Mouse (Mus musculus): ENCODE data around the gene Carhsp1. TPM values are rescaled to one million over a fixed set of nuclear protein-coding genes. Genes with fewer than 3 reads are reported as not detected.
A peak's percentile ranks its signal among the peaks of the same experiment; 100 is the strongest.

Carhsp1 gene
- polyA plus RNA-seq, 1 experiment from 2014 or later: 39.1 TPM

GRCm38 (mm10) chr16:8672350-8672687 lies 364 bp upstream of the Carhsp1 start:
- peak overlapping the region; percentile 76; the same call in 1 of the 2 replicates for H3K9ac ChIP-seq (ENCODE audit: low read depth, low read length)
- no peaks in the 10 kb centered on the region for H3K36me3 ChIP-seq (ENCODE audit: control insufficient read depth, insufficient read depth, low read length)
- no peaks in the 10 kb centered on the region for H3K27me3 ChIP-seq (ENCODE audit: control insufficient read depth, insufficient read depth, low read length)
- 0 out of 2 replicates have a peak overlapping the region, but pooled peaks have one; percentile 5 for H3K27ac ChIP-seq (ENCODE audit: low read depth, low read length)
- H3K9me3 ChIP-seq (replicated peaks; ENCODE audit: control insufficient read depth, low read length): no peaks in the 10 kb centered on the region
- under 1% methylated on average over 18 of the region's 18 CpGs for WGBS (ENCODE audit: insufficient replicate concordance)
- peak overlapping the region; percentile 81 for H3K4me2 ChIP-seq
- H3K4me3 ChIP-seq (ENCODE audit: low read depth, low read length): peak overlapping the region; percentile 66
- no peak for ATAC-seq (replicated peaks; ENCODE audit: insufficient number of reproducible peaks, low FRiP score, low TSS enrichment)
- peaks cover 38% of the 10 kb centered on the region for H3K4me1 ChIP-seq (ENCODE audit: control insufficient read depth, insufficient read depth, low read length)

- Histone ChIP-seq H3K27me3 (ENCODE audit: control insufficient read depth, insufficient read depth, low read length) (no peaks in the 10 kb centered on the region), H3K36me3 (ENCODE audit: control insufficient read depth, insufficient read depth, low read length) (no peaks in the 10 kb centered on the region), H3K9ac (ENCODE audit: low read depth, low read length) (peak overlapping the region; percentile 76), H3K9me3 (replicated peaks; ENCODE audit: control insufficient read depth, low read length) (no peaks in the 10 kb centered on the region), H3K27ac (ENCODE audit: low read depth, low read length) (peak overlapping the region; percentile 81), H3K4me2 (peak overlapping the region; percentile 81), H3K4me1 (ENCODE audit: control insufficient read depth, insufficient read depth, low read length) (peaks cover 55% of the 10 kb centered on the region), H3K4me3 (ENCODE audit: low read depth, low read length) (peak overlapping the region; percentile 66)
- 10% methylated on average over 12 of the region's 15 CpGs for WGBS (ENCODE audit: insufficient replicate concordance)
- no peak for ATAC-seq (replicated peaks; ENCODE audit: insufficient number of reproducible peaks, low FRiP score, low TSS enrichment)
These were observed 1.6 kb downstream of the Carhsp1 start for GRCm38 (mm10) chr16:8670041-8671035.

GRCm38 (mm10) chr16:8669432-8669831 lies 2.5 kb downstream of the Carhsp1 start:
- Histone ChIP-seq H3K4me1 (ENCODE audit: control insufficient read depth, insufficient read depth, low read length) (peaks cover 55% of the 10 kb centered on the region), H3K4me2 (peak overlapping the region; percentile 81), H3K27me3 (ENCODE audit: control insufficient read depth, insufficient read depth, low read length) (no peaks in the 10 kb centered on the region), H3K9ac (ENCODE audit: low read depth, low read length) (peak overlapping the region; percentile 76), H3K27ac (ENCODE audit: low read depth, low read length) (peak overlapping the region; percentile 65; the same call in 1 of the 2 replicates), H3K36me3 (ENCODE audit: control insufficient read depth, insufficient read depth, low read length) (no peaks in the 10 kb centered on the region), H3K9me3 (replicated peaks; ENCODE audit: control insufficient read depth, low read length) (no peaks in the 10 kb centered on the region), H3K4me3 (ENCODE audit: low read depth, low read length) (peak overlapping the region; percentile 66; the same call in 1 of the 2 replicates)
- 60% methylated on average over 5 of the region's 5 CpGs for WGBS (ENCODE audit: insufficient replicate concordance)
- no peak for ATAC-seq (replicated peaks; ENCODE audit: insufficient number of reproducible peaks, low FRiP score, low TSS enrichment)

- no peaks in the 10 kb centered on the region for H3K9me3 ChIP-seq (replicated peaks; ENCODE audit: control insufficient read depth, low read length)
- H3K4me1 ChIP-seq (ENCODE audit: control insufficient read depth, insufficient read depth, low read length): peaks cover 55% of the 10 kb centered on the region
- H3K9ac ChIP-seq (ENCODE audit: low read depth, low read length): peak overlapping the region; percentile 43; the same call in 1 of the 2 replicates
- H3K4me3 ChIP-seq (ENCODE audit: low read depth, low read length): no peak overlapping the region
- no peak for ATAC-seq (replicated peaks; ENCODE audit: insufficient number of reproducible peaks, low FRiP score, low TSS enrichment)
- peak overlapping the region; percentile 65 for H3K27ac ChIP-seq (ENCODE audit: low read depth, low read length)
- WGBS (ENCODE audit: insufficient replicate concordance): 56% methylated on average over 2 of the region's 2 CpGs
- H3K36me3 ChIP-seq (ENCODE audit: control insufficient read depth, insufficient read depth, low read length): no peaks in the 10 kb centered on the region
- H3K27me3 ChIP-seq (ENCODE audit: control insufficient read depth, insufficient read depth, low read length): no peaks in the 10 kb centered on the region
- peak overlapping the region; percentile 42 for H3K4me2 ChIP-seq
These were observed 3.6 kb downstream of the Carhsp1 start for GRCm38 (mm10) chr16:8668386-8668785.

- 0 out of 2 replicates have a peak overlapping the region, but pooled peaks have one; percentile 17 for H3K27ac ChIP-seq (ENCODE audit: low read depth, low read length)
- no peak overlapping the region for H3K9ac ChIP-seq (ENCODE audit: low read depth, low read length)
- 60% methylated on average over 4 of the region's 4 CpGs for WGBS (ENCODE audit: insufficient replicate concordance)
These were observed 4.1 kb downstream of the Carhsp1 start for GRCm38 (mm10) chr16:8667814-8668213.

GRCm38 (mm10) chr16:8667261-8667660 lies 4.7 kb downstream of the Carhsp1 start:
- Histone ChIP-seq H3K36me3 (ENCODE audit: control insufficient read depth, insufficient read depth, low read length) (no peaks in the 10 kb centered on the region), H3K4me1 (ENCODE audit: control insufficient read depth, insufficient read depth, low read length) (peaks cover 55% of the 10 kb centered on the region), H3K4me3 (ENCODE audit: low read depth, low read length) (no peak overlapping the region), H3K4me2 (no peak overlapping the region), H3K9me3 (replicated peaks; ENCODE audit: control insufficient read depth, low read length) (no peaks in the 10 kb centered on the region), H3K9ac (ENCODE audit: low read depth, low read length) (no peak overlapping the region), H3K27me3 (ENCODE audit: control insufficient read depth, insufficient read depth, low read length) (no peaks in the 10 kb centered on the region), H3K27ac (ENCODE audit: low read depth, low read length) (no peak overlapping the region)
- WGBS (ENCODE audit: insufficient replicate concordance): 59% methylated on average over 7 of the region's 7 CpGs
- ATAC-seq (replicated peaks; ENCODE audit: insufficient number of reproducible peaks, low FRiP score, low TSS enrichment): no peak

More at GRCm38 (mm10) chr16:8667814-8668213, 4.1 kb downstream of the Carhsp1 start:
- Histone ChIP-seq H3K4me3 (ENCODE audit: low read depth, low read length) (no peak overlapping the region), H3K27me3 (ENCODE audit: control insufficient read depth, insufficient read depth, low read length) (no peaks in the 10 kb centered on the region), H3K4me2 (peak overlapping the region; percentile 17; the same call in 1 of the 2 replicates), H3K36me3 (ENCODE audit: control insufficient read depth, insufficient read depth, low read length) (no peaks in the 10 kb centered on the region), H3K9me3 (replicated peaks; ENCODE audit: control insufficient read depth, low read length) (no peaks in the 10 kb centered on the region), H3K4me1 (ENCODE audit: control insufficient read depth, insufficient read depth, low read length) (peaks cover 55% of the 10 kb centered on the region)
- ATAC-seq (replicated peaks; ENCODE audit: insufficient number of reproducible peaks, low FRiP score, low TSS enrichment): no peak

GRCm38 (mm10) chr16:8666452-8666851 lies 5.5 kb downstream of the Carhsp1 start:
- H3K9me3 ChIP-seq (replicated peaks; ENCODE audit: control insufficient read depth, low read length): no peaks in the 10 kb centered on the region
- H3K9ac ChIP-seq (ENCODE audit: low read depth, low read length): no peak overlapping the region
- no peaks in the 10 kb centered on the region for H3K27me3 ChIP-seq (ENCODE audit: control insufficient read depth, insufficient read depth, low read length)
- peaks cover 55% of the 10 kb centered on the region for H3K4me1 ChIP-seq (ENCODE audit: control insufficient read depth, insufficient read depth, low read length)
- H3K4me2 ChIP-seq: no peak overlapping the region
- peak overlapping the region; percentile 22; the same call in 1 of the 2 replicates for H3K27ac ChIP-seq (ENCODE audit: low read depth, low read length)
- H3K36me3 ChIP-seq (ENCODE audit: control insufficient read depth, insufficient read depth, low read length): peaks cover 3% of the 10 kb centered on the region; the same call in 1 of the 2 replicates
- WGBS (ENCODE audit: insufficient replicate concordance): 30% methylated on average over 2 of the region's 2 CpGs
- 0 out of 2 replicates have a peak, but pooled peaks have one; percentile 16 for ATAC-seq (replicated peaks; ENCODE audit: insufficient number of reproducible peaks, low FRiP score, low TSS enrichment)
- no peak overlapping the region for H3K4me3 ChIP-seq (ENCODE audit: low read depth, low read length)

- 86% methylated on average over 5 of the region's 5 CpGs for WGBS (ENCODE audit: insufficient replicate concordance)
- peaks cover 4% of the 10 kb centered on the region for H3K36me3 ChIP-seq (ENCODE audit: control insufficient read depth, insufficient read depth, low read length)
- peaks cover 47% of the 10 kb centered on the region for H3K4me1 ChIP-seq (ENCODE audit: control insufficient read depth, insufficient read depth, low read length)
- no peak overlapping the region for H3K4me3 ChIP-seq (ENCODE audit: low read depth, low read length)
- H3K4me2 ChIP-seq: no peak overlapping the region
- no peak overlapping the region for H3K27ac ChIP-seq (ENCODE audit: low read depth, low read length)
- no peak overlapping the region for H3K9ac ChIP-seq (ENCODE audit: low read depth, low read length)
- H3K9me3 ChIP-seq (replicated peaks; ENCODE audit: control insufficient read depth, low read length): no peaks in the 10 kb centered on the region
- ATAC-seq (replicated peaks; ENCODE audit: insufficient number of reproducible peaks, low FRiP score, low TSS enrichment): no peak
- no peaks in the 10 kb centered on the region for H3K27me3 ChIP-seq (ENCODE audit: control insufficient read depth, insufficient read depth, low read length)
These were observed 6.6 kb downstream of the Carhsp1 start for GRCm38 (mm10) chr16:8665367-8665766.
